Mouse (Mus musculus): ENCODE measurements around the gene Tcerg1l.
A peak's percentile ranks its signal among the peaks of the same experiment; 100 is the strongest.

Gene Tcerg1l

GRCm38 (mm10) chr7:138237708-138238225 lies 159.8 kb downstream of the Tcerg1l start:
- no peak for DNase-seq (ENCODE audit: extremely low spot score, low read depth, low spot score)

- no peak for DNase-seq (ENCODE audit: extremely low spot score, low read depth, low spot score)
Observed at GRCm38 (mm10) chr7:138224252-138224651, 173.3 kb downstream of the Tcerg1l start.

- no peak for DNase-seq (ENCODE audit: extremely low spot score, low read depth, low spot score)
Observed at GRCm38 (mm10) chr7:138222951-138223350, 174.6 kb downstream of the Tcerg1l start.

- DNase-seq (ENCODE audit: extremely low spot score, low read depth, low spot score): no peak
Observed at GRCm38 (mm10) chr7:138217556-138218098, 179.9 kb downstream of the Tcerg1l start.

GRCm38 (mm10) chr7:138215177-138215830 lies 182.2 kb downstream of the Tcerg1l start:
- peak; percentile 20 for DNase-seq (ENCODE audit: extremely low spot score, low read depth, low spot score)

GRCm38 (mm10) chr7:138214710-138215109 lies 182.8 kb downstream of the Tcerg1l start:
- DNase-seq (ENCODE audit: extremely low spot score, low read depth, low spot score): no peak

GRCm38 (mm10) chr7:138209769-138210168 lies 187.8 kb downstream of the Tcerg1l start:
- no peak for DNase-seq (ENCODE audit: extremely low spot score, low read depth, low spot score)

GRCm38 (mm10) chr7:138205124-138205523 lies 192.4 kb downstream of the Tcerg1l start:
- DNase-seq (ENCODE audit: extremely low spot score, low read depth, low spot score): no peak

- DNase-seq (ENCODE audit: extremely low spot score, low read depth, low spot score): no peak
Observed at GRCm38 (mm10) chr7:138202162-138202832, 195.2 kb downstream of the Tcerg1l start.

- no peak for DNase-seq (ENCODE audit: extremely low spot score, low read depth, low spot score)
Observed at GRCm38 (mm10) chr7:138199333-138200058, 198.0 kb downstream of the Tcerg1l start.

GRCm38 (mm10) chr7:138196139-138196538 lies 201.4 kb downstream of the Tcerg1l start:
- no peak for DNase-seq (ENCODE audit: extremely low spot score, low read depth, low spot score)

- no peak for DNase-seq (ENCODE audit: extremely low spot score, low read depth, low spot score)
Observed at GRCm38 (mm10) chr7:138184197-138184596, 213.3 kb downstream of the Tcerg1l start.

GRCm38 (mm10) chr7:138182216-138182615 lies 215.3 kb downstream of the Tcerg1l start:
- DNase-seq (ENCODE audit: extremely low spot score, low read depth, low spot score): no peak

GRCm38 (mm10) chr7:138178617-138179016 lies 218.9 kb downstream of the Tcerg1l start:
- no peak for DNase-seq (ENCODE audit: extremely low spot score, low read depth, low spot score)

GRCm38 (mm10) chr7:138176026-138176425 lies 221.5 kb downstream of the Tcerg1l start:
- no peak for DNase-seq (ENCODE audit: extremely low spot score, low read depth, low spot score)

- DNase-seq (ENCODE audit: extremely low spot score, low read depth, low spot score): no peak
Observed at GRCm38 (mm10) chr7:138170389-138170788, 227.1 kb downstream of the Tcerg1l start.

Measured in hindlimb bud, embryonic 11.5 days (tissue).